Mouse (Mus musculus) heart, embryonic 14.5 days (tissue): ENCODE results near the gene 1700003E16Rik. TPM values are rescaled to one million over a fixed set of nuclear protein-coding genes. Genes with fewer than 3 reads are reported as not detected.
A peak's percentile ranks its signal among the peaks of the same experiment; 100 is the strongest.

ENCODE experiments used
- ATAC-seq: fragments of 200-750 bp; cut with Nextera tagmentation; 2 replicates; pipeline ENCODE4 v1.8.0; 2017; ENCODE audit warnings: low read depth, moderate TSS enrichment; ENCODE audit not compliant: insufficient number of reproducible peaks, insufficient read depth, low FRiP score
- H3K27ac ChIP-seq, 2 experiments: fragments of 200-500 bp in 1 of 2; fragments of 300-500 bp in 1 of 2; sonication (generic) in 1 of 2; replicated peaks in 1 of 2; 2 replicates each; pipeline ENCODE4 v1.5.1; 2012 to 2014; ENCODE audit warnings: low read depth in 2 of 2, low read length in 2 of 2, control low read depth in 1 of 2, mild to moderate bottlenecking in 1 of 2, mixed read lengths in 1 of 2; ENCODE audit not compliant: control insufficient read depth in 1 of 2, insufficient read depth in 1 of 2
- H3K27me3 ChIP-seq: fragments of 300-500 bp; sonication (generic); 2 replicates; pipeline ENCODE4 v1.6.1; 2014; ENCODE audit warnings: mild to moderate bottlenecking, low read length, control low read depth; ENCODE audit not compliant: control insufficient read depth, insufficient read depth
- H3K36me3 ChIP-seq: fragments of 300-500 bp; sonication (generic); 2 replicates; pipeline ENCODE4 v1.6.1; 2014; ENCODE audit warnings: mild to moderate bottlenecking, control low read depth, low read length, mixed read lengths; ENCODE audit not compliant: control insufficient read depth, insufficient read depth
- H3K4me1 ChIP-seq, 2 experiments: fragments of 200-500 bp in 1 of 2; fragments of 300-500 bp in 1 of 2; sonication (generic) in 1 of 2; 2 replicates each; pipeline ENCODE4 v1.6.1; 2012 to 2014; ENCODE audit warnings: low read length in 2 of 2, control low read depth in 1 of 2, mixed read lengths in 1 of 2; ENCODE audit not compliant: control insufficient read depth in 2 of 2, insufficient read depth in 2 of 2
- H3K4me2 ChIP-seq: fragments of 300-500 bp; sonication (generic); 2 replicates; pipeline ENCODE4 v1.6.1; 2014; ENCODE audit warnings: mild to moderate bottlenecking, low read length
- H3K4me3 ChIP-seq, 2 experiments: fragments of 200-500 bp in 1 of 2; fragments of 300-500 bp in 1 of 2; sonication (generic) in 1 of 2; 2 replicates each; pipeline ENCODE4 v1.5.1; 2012 to 2014; ENCODE audit warnings: low read length in 2 of 2, mild to moderate bottlenecking in 2 of 2, control low read depth in 1 of 2, low read depth in 1 of 2, moderate library complexity in 1 of 2; ENCODE audit not compliant: control insufficient read depth in 1 of 2, insufficient read depth in 1 of 2
- H3K9ac ChIP-seq: fragments of 300-500 bp; sonication (generic); 2 replicates; pipeline ENCODE4 v1.6.1; 2014; ENCODE audit warnings: mild to moderate bottlenecking, low read length
- H3K9me3 ChIP-seq: fragments of 300-500 bp; sonication (generic); 2 replicates; pipeline ENCODE4 v1.6.1; 2016; ENCODE audit warnings: low read length, control low read depth; ENCODE audit not compliant: control insufficient read depth
- WGBS: fragments of 180-500 bp; shearing (Covaris S2); extraction: QIAGEN DNeasy Blood & Tissue Kit; methylation state at CpG from one replicate; pipeline ENCODE4 v1.1.7; 2014; 5-methylcytosine and 5-hydroxymethylcytosine counted together
- polyA plus RNA-seq: library from polyadenylated mRNA; unstranded; fragments of >200 nt; fragmentation: Nextera tagmentation; extraction: Ambion mirVana; gene quantifications from 2 replicates; pipeline ENCODE4 v1.2.1, GENCODE M21; 2014

1700003E16Rik gene
- polyA plus RNA-seq, 1 experiment from 2014 or later, result 0.31 TPM

DNA sequence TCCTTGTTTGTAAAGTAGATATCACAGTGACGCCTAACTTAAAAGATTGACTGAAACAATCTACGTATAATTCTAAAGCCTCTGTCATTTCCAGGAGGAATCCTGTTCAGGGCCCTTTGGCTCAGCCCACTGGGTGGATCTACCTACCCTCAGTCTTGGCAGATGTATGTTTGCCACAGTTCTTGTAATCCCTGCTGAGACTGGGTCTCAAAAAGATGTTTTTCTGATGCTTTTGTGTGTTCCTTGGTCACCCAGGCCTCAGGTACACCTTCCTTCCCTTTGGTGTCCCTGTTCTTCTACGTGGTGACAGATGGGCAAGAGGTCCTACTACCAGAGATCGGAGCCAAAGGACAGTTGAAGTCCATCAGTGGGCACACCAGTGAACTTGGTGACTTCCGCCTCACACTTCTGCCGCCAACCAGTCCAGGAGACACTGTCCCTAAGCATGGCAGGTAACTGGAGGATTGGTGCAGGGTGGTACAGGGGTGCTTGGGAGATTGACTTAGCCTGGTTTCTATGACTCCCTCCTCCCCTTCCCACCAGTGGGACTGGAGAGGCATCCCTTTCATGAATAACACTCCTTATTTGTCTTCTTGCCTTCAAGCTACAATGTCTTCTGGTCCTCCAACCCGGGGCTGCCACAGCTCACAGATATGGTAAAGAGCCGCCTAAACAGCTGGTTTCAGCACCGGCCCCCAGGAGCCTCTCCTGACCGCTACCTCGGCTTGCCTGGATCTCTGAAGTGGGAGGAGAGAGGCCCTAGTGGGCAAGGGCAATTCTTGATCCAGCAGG, 39.6 kb upstream of the 1700003E16Rik start:
- 70% methylated on average over 11 of the region's 11 CpGs for WGBS
- ATAC-seq, result no peak

DNA sequence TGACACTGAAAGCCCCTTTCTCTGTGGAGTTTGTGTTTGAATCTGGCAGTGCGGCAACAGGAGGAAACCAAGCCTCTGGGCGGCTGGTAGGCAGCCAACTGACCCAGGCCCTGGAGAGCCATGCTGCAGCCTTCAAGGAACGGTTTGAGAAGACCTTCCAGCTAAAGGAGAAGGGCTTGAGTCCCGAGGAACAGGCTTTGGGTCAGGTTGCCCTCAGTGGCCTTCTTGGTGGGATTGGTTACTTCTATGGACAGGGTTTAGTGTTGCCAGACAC, 39.1 kb upstream of the 1700003E16Rik start:
- Histone ChIP-seq H3K27ac (no peak overlapping the region), H3K9me3 (no peaks in the 10 kb centered on the region), H3K4me2 (no peak overlapping the region), H3K36me3 (peaks cover 33% of the 10 kb centered on the region), H3K9ac (no peak overlapping the region), H3K27me3 (no peaks in the 10 kb centered on the region), H3K4me3 (no peak overlapping the region), H3K4me1 (peaks cover 12 to 29% of the 10 kb centered on the region in 2 experiments)
- 89% methylated on average over 4 of the region's 4 CpGs for WGBS
- no peak for ATAC-seq

More for the DNA sequence above, 39.6 kb upstream of the 1700003E16Rik start:
- Histone ChIP-seq H3K36me3 (peaks cover 36% of the 10 kb centered on the region), H3K27ac (no peak overlapping the region), H3K4me2 (peak overlapping the region; percentile 85), H3K27me3 (no peaks in the 10 kb centered on the region), H3K4me3 (peak overlapping the region; percentile 59 to 64), H3K9ac (peak overlapping the region; percentile 84), H3K4me1 (peaks cover 12 to 32% of the 10 kb centered on the region in 2 experiments), H3K9me3 (no peaks in the 10 kb centered on the region)

- no peaks in the 10 kb centered on the region for H3K9me3 ChIP-seq
- no peak overlapping the region for H3K4me3 ChIP-seq
- no peak overlapping the region for H3K4me2 ChIP-seq
- peaks cover 32% of the 10 kb centered on the region for H3K36me3 ChIP-seq
- no peak overlapping the region for H3K9ac ChIP-seq
- H3K4me1 ChIP-seq, result peaks cover 15 to 32% of the 10 kb centered on the region in 2 experiments
- WGBS, result 93% methylated on average over 13 of the region's 13 CpGs
- no peaks in the 10 kb centered on the region for H3K27me3 ChIP-seq
- ATAC-seq, result no peak
- no peak overlapping the region for H3K27ac ChIP-seq
These were observed 38.6 kb upstream of the 1700003E16Rik start for GRCm38 (mm10) chr6:83117616-83118015.

DNA sequence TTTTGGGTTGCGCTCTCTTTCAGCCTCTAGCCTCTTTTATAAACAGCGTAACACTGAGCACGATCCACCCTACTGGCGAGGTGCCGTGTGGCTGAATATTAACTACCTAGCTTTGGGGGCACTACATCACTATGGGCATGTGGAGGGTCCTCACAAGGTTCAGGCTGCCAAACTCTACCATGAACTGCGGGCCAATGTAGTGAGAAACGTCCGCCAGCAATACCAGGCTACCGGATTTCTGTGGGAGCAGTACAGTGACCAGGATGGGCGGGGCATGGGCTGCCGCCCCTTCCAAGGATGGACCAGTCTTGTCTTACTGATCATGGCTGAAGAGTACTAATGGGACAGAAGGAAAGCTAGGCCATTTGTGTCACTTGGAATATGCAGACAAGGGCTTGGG, 37.8 kb upstream of the 1700003E16Rik start:
- Histone ChIP-seq H3K4me2 (no peak overlapping the region), H3K4me3 (no peak overlapping the region), H3K27me3 (no peaks in the 10 kb centered on the region), H3K9ac (no peak overlapping the region), H3K27ac (no peak overlapping the region), H3K36me3 (peaks cover 36% of the 10 kb centered on the region), H3K4me1 (peaks cover 15 to 35% of the 10 kb centered on the region in 2 experiments), H3K9me3 (no peaks in the 10 kb centered on the region)
- 82% methylated on average over 11 of the region's 11 CpGs for WGBS
- ATAC-seq, result no peak

DNA sequence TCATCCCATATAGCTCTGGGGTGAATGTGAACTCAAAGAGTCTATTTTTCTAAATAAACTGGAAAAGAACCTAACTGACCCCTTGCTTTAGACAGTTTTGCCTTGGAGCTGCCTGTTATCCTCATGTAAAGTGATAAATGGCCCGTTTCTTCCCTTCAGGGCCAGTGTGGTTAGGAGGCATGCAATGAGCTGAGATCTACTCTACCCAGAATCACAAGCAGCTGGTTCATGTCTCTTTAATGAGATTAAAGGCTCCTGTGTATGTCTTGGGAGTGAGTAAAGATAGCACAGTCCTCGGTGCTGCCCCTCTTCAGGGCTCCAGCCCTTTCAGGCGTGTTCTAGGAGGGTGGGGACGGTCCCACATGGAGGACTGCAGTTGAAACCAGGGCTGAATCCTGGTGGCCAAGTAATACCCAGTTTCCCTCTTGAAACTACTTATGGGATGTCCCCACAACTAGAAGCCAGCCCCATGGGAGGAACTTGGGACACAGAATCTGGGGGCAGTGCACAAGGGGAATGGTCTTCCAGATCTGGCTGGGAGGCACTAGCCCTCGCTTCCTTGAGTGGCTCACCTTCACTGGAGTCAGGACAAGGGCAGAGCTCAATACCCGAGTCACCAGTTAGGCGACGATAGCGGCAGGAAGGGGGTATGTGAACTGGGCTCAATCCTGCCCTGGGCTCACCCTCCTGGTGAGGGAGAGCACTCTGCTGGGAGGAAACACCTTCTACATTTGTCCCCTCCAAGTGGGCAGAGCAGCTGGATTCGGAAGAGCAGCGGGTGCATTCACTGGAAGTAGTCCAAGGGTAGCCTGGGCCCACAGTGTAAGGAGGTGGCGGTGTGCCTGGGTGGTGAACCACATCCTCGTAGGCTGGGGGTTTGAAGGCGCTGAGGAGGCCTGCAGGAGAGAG, 37.1 kb upstream of the 1700003E16Rik start:
- H3K27ac ChIP-seq, result no peak overlapping the region
- H3K36me3 ChIP-seq, result peaks cover 38% of the 10 kb centered on the region
- no peak overlapping the region for H3K4me3 ChIP-seq
- no peaks in the 10 kb centered on the region for H3K9me3 ChIP-seq
- H3K4me1 ChIP-seq, result peaks cover 15 to 38% of the 10 kb centered on the region in 2 experiments
- no peaks in the 10 kb centered on the region for H3K27me3 ChIP-seq
- ATAC-seq, result no peak
- 72% methylated on average over 14 of the region's 14 CpGs for WGBS
- H3K4me2 ChIP-seq, result no peak overlapping the region
- H3K9ac ChIP-seq, result no peak overlapping the region

DNA sequence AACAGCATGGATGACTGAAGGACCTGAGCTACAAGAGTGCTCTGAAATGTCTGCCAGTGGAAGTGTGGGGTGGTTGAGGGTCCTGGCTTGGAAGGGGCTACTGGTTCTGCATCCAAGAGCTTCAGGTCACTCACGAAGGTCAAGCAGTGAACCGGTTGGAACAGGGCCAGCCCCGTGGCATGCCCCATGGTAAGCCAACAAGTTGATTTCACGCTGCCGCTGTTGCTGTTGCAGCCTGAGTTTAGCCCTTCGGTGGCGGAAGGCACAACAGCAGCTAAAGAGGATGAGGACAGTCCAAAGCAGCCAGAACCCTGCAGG, 36.5 kb upstream of the 1700003E16Rik start:
- Histone ChIP-seq H3K9ac (peak overlapping the region; percentile 79), H3K4me3 (no peak overlapping the region), H3K36me3 (peaks cover 38% of the 10 kb centered on the region), H3K4me1 (peaks cover 20 to 39% of the 10 kb centered on the region in 2 experiments), H3K4me2 (no peak overlapping the region), H3K27ac (no peak overlapping the region), H3K27me3 (no peaks in the 10 kb centered on the region), H3K9me3 (no peaks in the 10 kb centered on the region)
- ATAC-seq, result no peak
- WGBS, result 79% methylated on average over 7 of the region's 7 CpGs

DNA sequence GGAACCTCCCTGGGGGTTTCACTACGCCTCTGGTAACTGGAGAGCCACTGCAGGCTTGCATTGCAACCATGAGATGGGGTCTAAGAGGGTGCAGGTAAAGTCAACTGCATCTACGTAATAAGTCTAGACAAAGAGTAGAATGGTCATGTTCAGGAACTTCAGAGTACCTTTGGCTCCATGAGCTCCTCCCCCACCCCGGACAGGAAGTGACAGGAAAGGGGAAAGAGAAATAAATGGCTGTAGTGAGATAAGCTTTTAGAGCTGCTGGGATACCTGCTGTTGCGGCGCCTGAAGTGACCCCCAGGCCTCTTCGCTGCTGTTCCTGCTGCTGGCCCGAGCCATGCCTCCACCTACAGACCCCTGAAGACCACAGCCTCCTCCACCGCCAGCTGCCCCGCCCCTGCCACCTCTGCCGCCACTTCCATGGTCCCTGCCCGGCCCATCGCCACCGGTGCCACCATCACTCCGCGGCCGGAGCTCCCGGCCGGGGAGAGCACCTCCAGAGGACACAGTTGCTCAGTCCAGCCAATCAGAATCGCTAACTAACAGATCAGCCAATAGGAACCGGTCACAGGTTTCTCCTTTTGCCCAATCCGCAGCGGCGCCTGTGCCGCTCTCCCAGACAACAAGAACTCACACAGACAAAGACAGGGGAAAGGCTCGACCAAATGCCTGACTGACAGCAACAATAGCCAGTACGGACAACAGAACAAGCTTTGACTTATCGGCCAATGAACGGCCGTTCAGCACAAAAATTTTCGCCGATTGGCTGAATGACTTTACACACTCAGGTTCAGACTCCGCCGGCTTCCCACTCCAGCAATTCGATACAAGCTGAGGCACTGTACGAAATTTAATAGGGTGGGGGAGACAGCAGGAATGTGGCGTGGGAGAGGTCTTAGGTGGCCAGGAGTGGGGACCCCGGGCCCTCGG, 35.0 kb upstream of the 1700003E16Rik start, which contains the start of gene Wbp1:
Wbp1 (minus strand) TSS at position 630 of the 933 bp plus-strand sequence.
- peak within 1 kb of the TSS; percentile 88 to 89 for H3K27ac ChIP-seq

More for the DNA sequence above, 35.0 kb upstream of the 1700003E16Rik start, which contains the start of gene Wbp1:
- under 1% methylated on average over 38 of the region's 38 CpGs for WGBS
- Histone ChIP-seq H3K9ac (peak within 1 kb of the TSS; percentile 90), H3K4me3 (peak within 1 kb of the TSS; percentile 74 to 79), H3K4me2 (peak within 1 kb of the TSS; percentile 99), H3K27me3 (no peaks in the 10 kb centered on the region), H3K9me3 (no peaks in the 10 kb centered on the region), H3K4me1 (peaks cover 24 to 38% of the 10 kb centered on the region in 2 experiments), H3K36me3 (peaks cover 38% of the 10 kb centered on the region)
- peak; percentile 94 for ATAC-seq
